ENCODE assay signal across 8 mouse cellular contexts in the genomic region with DNA sequence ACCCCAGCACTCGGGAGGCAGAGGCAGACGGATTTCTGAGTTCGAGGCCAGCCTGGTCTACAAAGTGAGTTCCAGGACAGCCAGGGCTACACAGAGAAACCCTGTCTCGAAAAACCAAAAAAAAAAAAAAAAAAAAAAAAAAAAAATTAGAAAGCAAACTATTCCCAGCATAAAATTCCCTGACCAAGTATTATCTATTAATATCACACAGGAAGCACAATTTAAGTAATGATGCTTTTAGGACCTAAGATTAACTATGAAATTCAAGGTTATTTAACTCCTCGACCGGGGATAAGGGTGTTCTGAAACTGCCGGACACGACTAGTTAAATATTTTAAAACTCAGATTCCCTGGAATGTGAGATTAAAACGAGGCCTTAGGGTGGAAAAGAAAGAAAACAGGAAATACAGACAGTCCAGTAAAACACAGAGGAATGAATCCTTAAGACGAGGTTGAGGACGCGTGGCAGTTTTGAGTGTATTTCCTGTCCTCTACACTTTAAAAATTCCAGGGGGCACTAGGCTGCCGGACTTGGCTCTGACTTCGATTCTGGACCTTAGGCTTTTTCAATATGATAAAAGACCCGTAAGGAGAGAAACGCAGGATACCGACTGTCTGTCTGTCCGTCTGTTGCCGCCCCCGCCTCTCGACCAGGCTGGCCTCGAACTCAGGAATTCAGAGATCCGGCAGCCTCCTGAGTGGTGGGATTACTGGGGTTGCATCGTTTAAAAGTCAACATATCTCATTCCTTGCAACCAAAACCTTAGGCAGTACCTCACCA. TPM values are rescaled to one million over a fixed set of nuclear protein-coding genes. Genes with fewer than 3 reads are reported as not detected.
A peak's percentile ranks its signal among the peaks of the same experiment; 100 is the strongest.
DNase-seq lines count a peak whose midpoint lies in the region; ATAC-seq and TF ChIP-seq lines count a peak whose summit lies in the region.

No protein-coding gene starts in this region.

- peak overlapping the region; percentile 58 for H3K9ac ChIP-seq in hindbrain, embryonic 11.5 days (ENCODE audit: low read depth, low read length)
- H3K9ac ChIP-seq in limb, embryonic 13.5 days, result peak overlapping the region; percentile 66
- peak overlapping the region; percentile 57 for H3K9ac ChIP-seq in midbrain, embryonic 13.5 days (replicated peaks)

- intact Hi-C loops in left cerebral cortex, postnatal 4 days (cut with DNase I), result no loop called here

- ATAC-seq in hindbrain, embryonic 11.5 days (ENCODE audit: low FRiP score), result peak; percentile 4
- no peak for ATAC-seq in limb, embryonic 13.5 days (ENCODE audit: low FRiP score, low read depth)
- ATAC-seq in midbrain, embryonic 13.5 days, result no peak

- WGBS in forebrain, embryonic 10.5 days, result 33% methylated on average over 24 of the region's 24 CpGs
- WGBS in hindbrain, embryonic 11.5 days, result 28% methylated on average over 23 of the region's 24 CpGs
- WGBS in limb, embryonic 13.5 days, result 25% methylated on average over 24 of the region's 24 CpGs
- 27% methylated on average over 24 of the region's 24 CpGs for WGBS in midbrain, embryonic 13.5 days

- peak overlapping the region; percentile 79 for H3K4me3 ChIP-seq in brown adipose tissue, adult 24 weeks (ENCODE audit: insufficient read depth, low read depth, low read length)
- peak overlapping the region; percentile 92 for H3K4me3 ChIP-seq in forebrain, embryonic 10.5 days
- peak overlapping the region; percentile 88 for H3K4me3 ChIP-seq in hindbrain, embryonic 11.5 days (ENCODE audit: low read depth, low read length)
- H3K4me3 ChIP-seq in limb, embryonic 13.5 days, result peak overlapping the region; percentile 94
- peak overlapping the region; percentile 91 for H3K4me3 ChIP-seq in midbrain, embryonic 13.5 days (replicated peaks)
- H3K4me3 ChIP-seq in testis, adult 2 months (ENCODE audit: control insufficient read depth, low read depth, low read length), result peak overlapping the region; percentile 83

- peaks cover 3% of the 10 kb centered on the region; the same call in 1 of the 2 replicates for H3K27me3 ChIP-seq in forebrain, embryonic 10.5 days (ENCODE audit: poor library complexity, severe bottlenecking)
- H3K27me3 ChIP-seq in hindbrain, embryonic 11.5 days (ENCODE audit: control insufficient read depth, insufficient read depth, low read length), result no peaks in the 10 kb centered on the region
- H3K27me3 ChIP-seq in limb, embryonic 13.5 days, result no peaks in the 10 kb centered on the region
- H3K27me3 ChIP-seq in midbrain, embryonic 13.5 days, result no peaks in the 10 kb centered on the region
- H3K27me3 ChIP-seq in testis, adult 2 months (ENCODE audit: control insufficient read depth, insufficient read depth, low read length), result no peaks in the 10 kb centered on the region

- peak overlapping the region; percentile 58 for H3K4me2 ChIP-seq in hindbrain, embryonic 11.5 days (replicated peaks; ENCODE audit: low read depth, low read length)
- H3K4me2 ChIP-seq in limb, embryonic 13.5 days (replicated peaks), result peak overlapping the region; percentile 75
- H3K4me2 ChIP-seq in midbrain, embryonic 13.5 days (replicated peaks), result peak overlapping the region; percentile 55

- peak; percentile 8 to 11 for DNase-seq in left cerebral cortex, adult 18-20 months (ENCODE audit: low spot score in 2 of 2)
- no peak for DNase-seq in left cerebral cortex, postnatal 4 days
- peak; percentile 30 for DNase-seq in forebrain, embryonic 10.5 days (ENCODE audit: extremely low spot score, low spot score)
- peak; percentile 53 for DNase-seq in hindbrain, embryonic 11.5 days (ENCODE audit: low spot score)

- peak overlapping the region; percentile 86 for H3K27ac ChIP-seq in brown adipose tissue, adult 24 weeks (replicated peaks; ENCODE audit: low read depth, low read length)
- peak overlapping the region; percentile 95 for H3K27ac ChIP-seq in forebrain, embryonic 10.5 days
- H3K27ac ChIP-seq in hindbrain, embryonic 11.5 days (ENCODE audit: low read depth, low read length), result peak overlapping the region; percentile 97
- peak overlapping the region; percentile 97 for H3K27ac ChIP-seq in limb, embryonic 13.5 days
- peak overlapping the region; percentile 96 for H3K27ac ChIP-seq in midbrain, embryonic 13.5 days
- peak overlapping the region; percentile 77 for H3K27ac ChIP-seq in testis, adult 2 months (ENCODE audit: control insufficient read depth, insufficient read depth, low read depth, low read length)

- no peak for TF ChIP-seq POLR2A in testis, adult 2 months (IDR thresholded peaks at IDR 0.05; ENCODE audit: control insufficient read depth, low read depth, low read length)

- H3K9me3 ChIP-seq in forebrain, embryonic 10.5 days, result no peaks in the 10 kb centered on the region
- no peaks in the 10 kb centered on the region for H3K9me3 ChIP-seq in hindbrain, embryonic 11.5 days (ENCODE audit: control insufficient read depth, low read length)
- H3K9me3 ChIP-seq in limb, embryonic 13.5 days, result no peaks in the 10 kb centered on the region
- no peaks in the 10 kb centered on the region for H3K9me3 ChIP-seq in midbrain, embryonic 13.5 days

- no peaks in the 10 kb centered on the region for H3K36me3 ChIP-seq in forebrain, embryonic 10.5 days (replicated peaks)
- H3K36me3 ChIP-seq in hindbrain, embryonic 11.5 days (ENCODE audit: control insufficient read depth, insufficient read depth, low read length), result no peaks in the 10 kb centered on the region
- H3K36me3 ChIP-seq in limb, embryonic 13.5 days, result no peaks in the 10 kb centered on the region
- no peaks in the 10 kb centered on the region for H3K36me3 ChIP-seq in midbrain, embryonic 13.5 days
- H3K36me3 ChIP-seq in testis, adult 2 months (ENCODE audit: control insufficient read depth, insufficient read depth, low read length), result no peaks in the 10 kb centered on the region

- TF ChIP-seq CTCF in testis, adult 2 months (IDR thresholded peaks at IDR 0.05; ENCODE audit: control insufficient read depth, insufficient read depth, insufficient replicate concordance, low read depth, low read length), result no peak

- H3K4me1 ChIP-seq in brown adipose tissue, adult 24 weeks (ENCODE audit: control insufficient read depth, insufficient read depth, insufficient read length, low read length), result peaks cover 13% of the 10 kb centered on the region
- peaks cover 36% of the 10 kb centered on the region for H3K4me1 ChIP-seq in forebrain, embryonic 10.5 days
- H3K4me1 ChIP-seq in hindbrain, embryonic 11.5 days (replicated peaks; ENCODE audit: control insufficient read depth, insufficient read depth, low read length), result no peaks in the 10 kb centered on the region
- peaks cover 30% of the 10 kb centered on the region for H3K4me1 ChIP-seq in limb, embryonic 13.5 days
- peaks cover 33% of the 10 kb centered on the region for H3K4me1 ChIP-seq in midbrain, embryonic 13.5 days (replicated peaks)
- H3K4me1 ChIP-seq in testis, adult 2 months (ENCODE audit: control insufficient read depth, insufficient read depth, low read length), result no peaks in the 10 kb centered on the region; the same call in none of the 2 replicates

RNA-seq across cellular contexts. Expression of a gene that starts 1.5 kb away (rescaled TPM):
- 10 to 100 TPM; 62.0 to 71.2 TPM for total RNA-seq in left cerebral cortex, adult 18-20 months (2021)
- 10 to 100 TPM; 54.1 to 62.3 TPM for total RNA-seq in left cerebral cortex, postnatal 4 days (2021)
- polyA plus RNA-seq in brown adipose tissue, adult 24 weeks (2012; ENCODE audit: insufficient read depth, insufficient read length, missing spikeins), result 14.3 and 17.7 TPM in 2 replicates
- 5.0 and 8.0 TPM in 2 replicates for polyA plus RNA-seq in forebrain, embryonic 10.5 days (2016; fragmentation: Nextera tagmentation; extraction: Ambion mirVana)
- polyA plus RNA-seq in hindbrain, embryonic 11.5 days (2014; fragmentation: Nextera tagmentation; extraction: Ambion mirVana), result 17.8 and 21.6 TPM in 2 replicates
- polyA plus RNA-seq in limb, embryonic 13.5 days (2015; fragmentation: Nextera tagmentation; extraction: Ambion mirVana), result 8.5 and 10.6 TPM in 2 replicates
- polyA plus RNA-seq in midbrain, embryonic 13.5 days (2015; fragmentation: Nextera tagmentation; extraction: Ambion mirVana), result 14.6 TPM in 2 replicates
- polyA plus RNA-seq in testis, adult 2 months (2012; rRNA removed), result 4.3 and 4.9 TPM in 2 replicates

RNA-seq across cellular contexts. Expression of a gene that starts 30.1 kb away (rescaled TPM):
- total RNA-seq in left cerebral cortex, adult 18-20 months (2021), result 10 to 100 TPM; 76.3 to 78.7 TPM
- total RNA-seq in left cerebral cortex, postnatal 4 days (2021), result 10 to 100 TPM; 41.2 to 43.3 TPM
- 2.9 and 3.5 TPM in 2 replicates for polyA plus RNA-seq in brown adipose tissue, adult 24 weeks (2012; ENCODE audit: insufficient read depth, insufficient read length, missing spikeins)
- 7.5 and 8.2 TPM in 2 replicates for polyA plus RNA-seq in forebrain, embryonic 10.5 days (2016; fragmentation: Nextera tagmentation; extraction: Ambion mirVana)
- polyA plus RNA-seq in hindbrain, embryonic 11.5 days (2014; fragmentation: Nextera tagmentation; extraction: Ambion mirVana), result 10.7 and 11.6 TPM in 2 replicates
- 5.5 and 5.7 TPM in 2 replicates for polyA plus RNA-seq in limb, embryonic 13.5 days (2015; fragmentation: Nextera tagmentation; extraction: Ambion mirVana)
- polyA plus RNA-seq in midbrain, embryonic 13.5 days (2015; fragmentation: Nextera tagmentation; extraction: Ambion mirVana), result 7.8 and 9.4 TPM in 2 replicates
- 38.2 and 40.1 TPM in 2 replicates for polyA plus RNA-seq in testis, adult 2 months (2012; rRNA removed)
